Mouse (Mus musculus) heart, embryonic 14.5 days (tissue): Measurements from ENCODE around the gene Atp2b4. TPM values are rescaled to one million over a fixed set of nuclear protein-coding genes. Genes with fewer than 3 reads are reported as not detected.
A peak's percentile ranks its signal among the peaks of the same experiment; 100 is the strongest.

Experiments
- ATAC-seq: fragments of 200-750 bp; cut with Nextera tagmentation; 2 replicates; pipeline ENCODE4 v1.8.0; 2017; ENCODE audit warnings: low read depth, moderate TSS enrichment; ENCODE audit not compliant: insufficient number of reproducible peaks, insufficient read depth, low FRiP score
- H3K27ac ChIP-seq, 2 experiments: fragments of 200-500 bp in 1 of 2; fragments of 300-500 bp in 1 of 2; sonication (generic) in 1 of 2; replicated peaks in 1 of 2; 2 replicates each; pipeline ENCODE4 v1.5.1; 2012 to 2014; ENCODE audit warnings: low read depth in 2 of 2, low read length in 2 of 2, control low read depth in 1 of 2, mild to moderate bottlenecking in 1 of 2, mixed read lengths in 1 of 2; ENCODE audit not compliant: control insufficient read depth in 1 of 2, insufficient read depth in 1 of 2
- H3K27me3 ChIP-seq: fragments of 300-500 bp; sonication (generic); 2 replicates; pipeline ENCODE4 v1.6.1; 2014; ENCODE audit warnings: mild to moderate bottlenecking, low read length, control low read depth; ENCODE audit not compliant: control insufficient read depth, insufficient read depth
- H3K36me3 ChIP-seq: fragments of 300-500 bp; sonication (generic); 2 replicates; pipeline ENCODE4 v1.6.1; 2014; ENCODE audit warnings: mild to moderate bottlenecking, control low read depth, low read length, mixed read lengths; ENCODE audit not compliant: control insufficient read depth, insufficient read depth
- H3K4me1 ChIP-seq, 2 experiments: fragments of 200-500 bp in 1 of 2; fragments of 300-500 bp in 1 of 2; sonication (generic) in 1 of 2; 2 replicates each; pipeline ENCODE4 v1.6.1; 2012 to 2014; ENCODE audit warnings: low read length in 2 of 2, control low read depth in 1 of 2, mixed read lengths in 1 of 2; ENCODE audit not compliant: control insufficient read depth in 2 of 2, insufficient read depth in 2 of 2
- H3K4me2 ChIP-seq: fragments of 300-500 bp; sonication (generic); 2 replicates; pipeline ENCODE4 v1.6.1; 2014; ENCODE audit warnings: mild to moderate bottlenecking, low read length
- H3K4me3 ChIP-seq, 2 experiments: fragments of 200-500 bp in 1 of 2; fragments of 300-500 bp in 1 of 2; sonication (generic) in 1 of 2; 2 replicates each; pipeline ENCODE4 v1.5.1; 2012 to 2014; ENCODE audit warnings: low read length in 2 of 2, mild to moderate bottlenecking in 2 of 2, control low read depth in 1 of 2, low read depth in 1 of 2, moderate library complexity in 1 of 2; ENCODE audit not compliant: control insufficient read depth in 1 of 2, insufficient read depth in 1 of 2
- H3K9ac ChIP-seq: fragments of 300-500 bp; sonication (generic); 2 replicates; pipeline ENCODE4 v1.6.1; 2014; ENCODE audit warnings: mild to moderate bottlenecking, low read length
- H3K9me3 ChIP-seq: fragments of 300-500 bp; sonication (generic); 2 replicates; pipeline ENCODE4 v1.6.1; 2016; ENCODE audit warnings: low read length, control low read depth; ENCODE audit not compliant: control insufficient read depth
- WGBS: fragments of 180-500 bp; shearing (Covaris S2); extraction: QIAGEN DNeasy Blood & Tissue Kit; methylation state at CpG from one replicate; pipeline ENCODE4 v1.1.7; 2014; 5-methylcytosine and 5-hydroxymethylcytosine counted together
- polyA plus RNA-seq: library from polyadenylated mRNA; unstranded; fragments of >200 nt; fragmentation: Nextera tagmentation; extraction: Ambion mirVana; gene quantifications from 2 replicates; pipeline ENCODE4 v1.2.1, GENCODE M21; 2014

The Atp2b4 gene
- polyA plus RNA-seq, 1 experiment from 2014 or later, result 21.3 TPM

DNA sequence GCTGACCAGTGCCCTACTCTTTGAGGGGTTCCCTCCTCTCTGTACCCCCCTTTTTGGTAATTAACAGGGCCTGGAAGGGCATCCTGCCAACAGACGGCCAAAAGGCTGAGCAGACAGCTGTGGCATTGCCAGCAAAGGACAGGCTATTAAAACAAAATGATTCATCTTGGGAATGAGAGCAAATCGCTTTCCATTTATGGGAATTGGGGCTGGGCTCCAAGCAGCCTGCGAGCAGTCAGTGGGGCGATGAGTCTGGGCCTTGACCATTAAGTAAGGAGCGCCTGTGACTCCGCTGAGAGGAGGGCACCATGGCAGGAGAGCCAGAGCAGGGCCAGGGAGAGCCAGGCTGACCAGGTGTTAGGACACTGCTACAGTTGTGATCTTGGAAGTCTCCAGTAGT is 33.5 kb upstream of the Atp2b4 start:
- Histone ChIP-seq H3K4me3 (no peak overlapping the region), H3K36me3 (no peaks in the 10 kb centered on the region), H3K27ac (no peak overlapping the region), H3K9me3 (no peaks in the 10 kb centered on the region), H3K4me1 (peaks cover 7 to 9% of the 10 kb centered on the region in 2 experiments; a peak in 2 of 4 replicates), H3K4me2 (no peak overlapping the region), H3K27me3 (no peaks in the 10 kb centered on the region), H3K9ac (no peak overlapping the region)
- 78% methylated on average over 6 of the region's 6 CpGs for WGBS
- 0 out of 2 replicates have a peak, but pooled peaks have one; percentile 28 for ATAC-seq

DNA sequence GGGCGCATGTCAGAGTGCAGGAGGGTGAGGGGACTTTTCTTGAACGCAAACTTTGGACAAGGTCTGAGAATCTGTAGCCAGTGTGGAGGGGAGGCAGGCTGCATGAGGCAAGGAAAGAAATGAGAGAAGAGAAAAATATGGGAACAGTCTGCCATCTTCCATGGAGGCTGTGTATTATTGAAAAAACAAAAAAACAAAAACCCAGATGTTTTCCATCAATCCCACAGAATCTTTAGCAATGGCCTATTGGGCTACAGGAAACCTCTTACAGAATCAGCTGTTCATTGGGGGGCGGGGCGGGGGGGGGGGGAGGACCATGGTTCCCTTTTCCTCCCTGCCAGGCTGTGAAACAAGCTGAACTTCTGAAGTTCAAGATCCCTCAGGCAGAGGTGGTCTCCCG is 31.9 kb upstream of the Atp2b4 start:
- H3K27me3 ChIP-seq, result no peaks in the 10 kb centered on the region
- H3K27ac ChIP-seq, result no peak overlapping the region
- no peaks in the 10 kb centered on the region for H3K36me3 ChIP-seq
- no peak overlapping the region for H3K4me3 ChIP-seq
- no peak for ATAC-seq
- H3K9ac ChIP-seq, result no peak overlapping the region
- 64% methylated on average over 5 of the region's 5 CpGs for WGBS
- H3K4me1 ChIP-seq, result peaks cover 7 to 9% of the 10 kb centered on the region in 2 experiments; a peak in 2 of 4 replicates
- H3K4me2 ChIP-seq, result no peak overlapping the region
- no peaks in the 10 kb centered on the region for H3K9me3 ChIP-seq

DNA sequence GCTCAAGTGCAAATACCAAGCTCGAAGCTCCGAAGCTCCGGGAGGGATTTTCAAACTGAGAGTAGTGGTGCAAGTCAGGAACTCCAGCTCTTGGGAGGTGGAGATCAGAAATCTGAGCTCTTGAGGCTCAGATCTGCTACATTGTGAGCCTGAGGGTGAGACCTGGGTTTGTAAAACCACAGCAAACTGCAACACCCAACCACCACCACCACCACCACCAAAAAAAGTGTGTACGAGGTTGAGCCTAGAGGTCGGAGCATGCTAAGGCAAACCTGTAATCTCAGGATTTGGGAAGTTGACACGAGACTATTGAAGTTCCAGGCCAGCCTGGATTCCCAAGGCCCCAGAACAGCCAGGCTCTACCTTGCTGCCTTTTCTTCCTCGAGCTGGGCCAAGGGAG is 25.4 kb upstream of the Atp2b4 start:
- Histone ChIP-seq H3K9ac (no peak overlapping the region), H3K4me3 (no peak overlapping the region), H3K27ac (no peak overlapping the region), H3K9me3 (no peaks in the 10 kb centered on the region), H3K4me1 (peaks cover 16 to 21% of the 10 kb centered on the region in 2 experiments), H3K27me3 (no peaks in the 10 kb centered on the region), H3K4me2 (no peak overlapping the region), H3K36me3 (no peaks in the 10 kb centered on the region)
- no peak for ATAC-seq
- WGBS, result 58% methylated on average over 7 of the region's 7 CpGs

DNA sequence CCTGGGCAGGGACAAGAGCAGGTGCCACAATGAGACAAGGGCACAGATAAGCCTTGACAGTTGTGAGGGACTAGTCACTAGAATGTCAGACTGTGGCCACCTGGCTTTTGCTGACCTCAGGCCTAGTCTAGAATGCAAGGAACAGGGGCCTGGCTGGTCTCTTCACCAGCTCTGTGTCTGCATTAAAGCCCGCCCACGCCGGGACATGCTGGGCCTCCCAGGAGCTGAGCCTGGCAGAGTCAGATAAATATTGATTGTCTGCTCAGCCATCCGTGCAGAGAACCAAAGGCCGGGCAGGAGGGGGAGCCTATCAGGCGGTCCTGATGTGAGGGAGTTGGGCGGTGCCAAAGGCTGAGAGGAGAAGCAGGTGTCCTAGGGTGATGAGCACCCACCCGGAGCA is 24.7 kb upstream of the Atp2b4 start:
- H3K4me1 ChIP-seq, result peaks cover 21 to 26% of the 10 kb centered on the region in 2 experiments
- no peaks in the 10 kb centered on the region for H3K36me3 ChIP-seq
- H3K27me3 ChIP-seq, result no peaks in the 10 kb centered on the region
- H3K4me2 ChIP-seq, result no peak overlapping the region
- no peak overlapping the region for H3K9ac ChIP-seq
- ATAC-seq, result 0 out of 2 replicates have a peak, but pooled peaks have one; percentile 38
- H3K4me3 ChIP-seq, result no peak overlapping the region
- WGBS, result 14% methylated on average over 8 of the region's 8 CpGs
- no peak overlapping the region for H3K27ac ChIP-seq
- no peaks in the 10 kb centered on the region for H3K9me3 ChIP-seq

DNA sequence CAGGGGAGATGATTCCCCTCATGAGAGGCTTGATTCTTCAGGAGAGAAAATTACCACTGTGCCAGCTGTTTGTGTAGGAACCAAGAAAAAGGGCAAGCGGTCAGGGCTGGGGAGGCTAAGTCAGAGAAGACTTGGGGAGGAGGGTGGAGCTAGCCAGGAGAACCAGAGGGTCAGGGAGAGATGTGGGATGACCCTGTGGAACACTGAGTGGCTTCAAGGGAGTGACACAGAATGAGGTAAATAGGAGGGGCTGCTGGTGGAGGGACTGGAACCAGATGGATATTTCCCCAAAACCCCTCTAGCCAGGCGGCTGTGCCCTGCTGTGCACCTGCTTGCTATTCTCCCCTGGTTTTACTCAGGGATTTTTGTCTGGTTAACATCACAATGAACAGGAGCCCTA is 24.3 kb upstream of the Atp2b4 start:
- no peak overlapping the region for H3K4me3 ChIP-seq
- no peaks in the 10 kb centered on the region for H3K9me3 ChIP-seq
- no peak overlapping the region for H3K4me2 ChIP-seq
- no peak overlapping the region for H3K27ac ChIP-seq
- H3K9ac ChIP-seq, result no peak overlapping the region
- H3K27me3 ChIP-seq, result no peaks in the 10 kb centered on the region
- peaks cover 21 to 26% of the 10 kb centered on the region in 2 experiments for H3K4me1 ChIP-seq
- no peak for ATAC-seq
- H3K36me3 ChIP-seq, result no peaks in the 10 kb centered on the region
- 56% methylated on average over 2 of the region's 2 CpGs for WGBS

DNA sequence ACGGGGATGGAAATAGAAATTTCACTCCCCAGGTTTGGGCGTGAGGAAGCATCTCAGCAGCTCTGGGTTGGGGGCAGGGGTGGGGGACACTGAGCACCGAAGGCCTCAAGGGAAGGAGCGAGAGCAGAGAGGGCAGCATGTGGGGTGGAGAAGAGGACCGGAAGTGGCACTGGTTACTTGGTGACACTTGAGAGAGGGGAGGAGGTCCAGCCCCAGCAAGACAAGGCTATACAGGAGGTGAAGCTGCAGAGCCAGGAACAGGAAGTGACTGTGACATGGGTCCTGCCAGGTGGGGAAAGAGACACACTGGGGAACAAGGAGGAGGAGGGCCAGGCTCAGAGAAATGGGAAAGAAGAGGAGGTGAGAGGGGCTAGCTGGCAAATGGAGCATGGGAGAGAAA is 20.3 kb upstream of the Atp2b4 start:
- no peaks in the 10 kb centered on the region for H3K9me3 ChIP-seq
- H3K27me3 ChIP-seq, result no peaks in the 10 kb centered on the region
- H3K9ac ChIP-seq, result no peak overlapping the region
- no peak overlapping the region for H3K4me3 ChIP-seq
- H3K4me1 ChIP-seq, result peaks cover 27 to 33% of the 10 kb centered on the region in 2 experiments
- 35% methylated on average over 5 of the region's 5 CpGs for WGBS
- H3K27ac ChIP-seq, result no peak overlapping the region
- ATAC-seq, result no peak
- no peaks in the 10 kb centered on the region for H3K36me3 ChIP-seq
- no peak overlapping the region for H3K4me2 ChIP-seq

DNA sequence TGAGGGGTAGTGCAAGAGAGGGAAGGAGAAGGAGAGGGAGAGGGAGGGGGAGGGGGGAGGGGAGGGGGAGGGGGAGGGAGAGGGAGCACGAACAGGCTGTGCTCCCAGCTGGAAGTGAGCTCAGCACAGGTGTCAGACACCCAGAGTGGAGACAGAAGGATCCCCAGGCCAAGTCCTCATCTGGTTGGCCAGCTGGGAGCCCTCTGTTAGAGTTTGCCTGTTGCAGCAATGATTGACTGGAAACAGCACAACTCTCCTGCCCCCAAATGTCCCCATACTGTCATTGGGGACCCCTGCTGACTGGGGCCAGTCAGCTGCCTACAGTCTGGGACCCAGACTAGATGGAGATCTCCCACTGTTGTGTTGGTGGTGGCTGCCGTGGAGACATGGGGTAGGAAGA is 19.3 kb upstream of the Atp2b4 start:
- no peaks in the 10 kb centered on the region for H3K27me3 ChIP-seq
- 59% methylated on average over 2 of the region's 2 CpGs for WGBS
- no peaks in the 10 kb centered on the region for H3K36me3 ChIP-seq
- no peak for ATAC-seq
- no peak overlapping the region for H3K27ac ChIP-seq
- no peak overlapping the region for H3K9ac ChIP-seq
- no peak overlapping the region for H3K4me2 ChIP-seq
- no peak overlapping the region for H3K4me3 ChIP-seq
- peaks cover 23 to 28% of the 10 kb centered on the region in 2 experiments for H3K4me1 ChIP-seq
- no peaks in the 10 kb centered on the region for H3K9me3 ChIP-seq

DNA sequence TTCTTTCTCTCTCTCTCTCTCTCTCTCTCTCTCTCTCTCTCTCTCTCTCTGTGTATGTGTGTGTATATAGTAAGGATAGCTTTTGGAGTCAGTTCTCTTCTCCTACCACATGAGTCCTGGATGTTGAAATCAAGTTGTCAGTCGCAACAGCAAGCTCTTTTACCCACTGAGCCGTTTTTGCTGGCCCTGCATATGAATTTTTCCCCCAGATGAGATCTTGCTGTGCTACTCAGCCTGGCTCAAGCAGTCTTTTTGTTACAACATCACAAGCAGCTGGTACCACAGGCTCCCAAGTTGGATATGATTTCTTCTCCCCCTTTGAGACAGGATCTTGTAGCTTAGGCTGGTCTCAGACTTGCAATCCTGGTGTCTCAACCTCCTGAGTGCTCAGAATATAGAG is 17.7 kb upstream of the Atp2b4 start:
- peaks cover 20 to 24% of the 10 kb centered on the region in 2 experiments for H3K4me1 ChIP-seq
- WGBS, result 75% methylated on average over 2 of the region's 2 CpGs
- H3K27ac ChIP-seq, result no peak overlapping the region
- no peaks in the 10 kb centered on the region for H3K27me3 ChIP-seq
- ATAC-seq, result no peak
- H3K36me3 ChIP-seq, result no peaks in the 10 kb centered on the region
- no peak overlapping the region for H3K9ac ChIP-seq
- H3K4me3 ChIP-seq, result no peak overlapping the region
- no peak overlapping the region for H3K4me2 ChIP-seq
- H3K9me3 ChIP-seq, result no peaks in the 10 kb centered on the region
